Mouse (Mus musculus) heart, embryonic 13.5 days (tissue): ENCODE measurements around the gene Yars. TPM values are rescaled to one million over a fixed set of nuclear protein-coding genes. Genes with fewer than 3 reads are reported as not detected.
A peak's percentile ranks its signal among the peaks of the same experiment; 100 is the strongest.

Experiments
- ATAC-seq: fragments of 200-750 bp; cut with Nextera tagmentation; 2 replicates; pipeline ENCODE4 v1.8.0; 2017; ENCODE audit warnings: moderate TSS enrichment; ENCODE audit not compliant: insufficient number of reproducible peaks, low FRiP score, low TSS enrichment; ENCODE audit errors: extremely low read depth
- H3K27ac ChIP-seq: fragments of 300-500 bp; sonication (generic); replicated peaks from 2 replicates; pipeline ENCODE4 v1.5.1; 2015; ENCODE audit warnings: moderate library complexity, mild to moderate bottlenecking, inconsistent platforms
- H3K27me3 ChIP-seq: fragments of 300-500 bp; sonication (generic); replicated peaks from 2 replicates; pipeline ENCODE4 v1.6.1; 2015; ENCODE audit warnings: mild to moderate bottlenecking, inconsistent platforms
- H3K36me3 ChIP-seq: fragments of 300-500 bp; sonication (generic); 2 replicates; pipeline ENCODE4 v1.6.1; 2015; ENCODE audit warnings: mild to moderate bottlenecking, inconsistent platforms
- H3K4me1 ChIP-seq: fragments of 300-500 bp; sonication (generic); 2 replicates; pipeline ENCODE4 v1.6.1; 2015; ENCODE audit warnings: inconsistent platforms
- H3K4me2 ChIP-seq: fragments of 300-500 bp; sonication (generic); 2 replicates; pipeline ENCODE4 v1.6.1; 2015; ENCODE audit warnings: inconsistent platforms, mild to moderate bottlenecking, moderate library complexity
- H3K4me3 ChIP-seq: fragments of 300-500 bp; sonication (generic); 2 replicates; pipeline ENCODE4 v1.5.1; 2015; ENCODE audit warnings: moderate library complexity, mild to moderate bottlenecking, inconsistent platforms
- H3K9ac ChIP-seq: fragments of 300-500 bp; sonication (generic); 2 replicates; pipeline ENCODE4 v1.6.1; 2015; ENCODE audit warnings: inconsistent platforms, mild to moderate bottlenecking, moderate library complexity
- H3K9me3 ChIP-seq: fragments of 300-500 bp; sonication (generic); 2 replicates; pipeline ENCODE4 v1.6.1; 2016; ENCODE audit warnings: inconsistent platforms
- WGBS: fragments of 180-500 bp; shearing (Covaris S2); methylation state at CpG from one replicate; pipeline ENCODE4 v1.1.7; 2015; ENCODE audit warnings: mixed read lengths; 5-methylcytosine and 5-hydroxymethylcytosine counted together
- polyA plus RNA-seq: library from polyadenylated mRNA; unstranded; fragments of >200 nt; fragmentation: Nextera tagmentation; extraction: Ambion mirVana; gene quantifications from 2 replicates; pipeline ENCODE4 v1.2.1, GENCODE M21; 2015

The Yars gene
- polyA plus RNA-seq, 1 experiment from 2014 or later: 49.8 TPM

- H3K9ac ChIP-seq: no peak overlapping the region
- H3K27me3 ChIP-seq: peaks cover 76% of the 10 kb centered on the region
- H3K36me3 ChIP-seq: peaks cover 47% of the 10 kb centered on the region
- no peak for ATAC-seq
- H3K27ac ChIP-seq: no peak overlapping the region
- no peaks in the 10 kb centered on the region for H3K9me3 ChIP-seq
- H3K4me2 ChIP-seq: no peak overlapping the region
- peaks cover 25% of the 10 kb centered on the region for H3K4me1 ChIP-seq
- no peak overlapping the region for H3K4me3 ChIP-seq
- WGBS: 52% methylated on average over 23 of the region's 23 CpGs
Observed at GRCm38 (mm10) chr4:129221097-129222010, 31.8 kb downstream of the Yars start.

GRCm38 (mm10) chr4:129222019-129222925 lies 32.7 kb downstream of the Yars start:
- Histone ChIP-seq H3K27ac (no peak overlapping the region), H3K9me3 (no peaks in the 10 kb centered on the region), H3K4me2 (peak overlapping the region; percentile 84; the same call in 1 of the 2 replicates), H3K4me3 (peak overlapping the region; percentile 49; the same call in 1 of the 2 replicates), H3K36me3 (peaks cover 38% of the 10 kb centered on the region), H3K9ac (no peak overlapping the region), H3K4me1 (peaks cover 34% of the 10 kb centered on the region), H3K27me3 (peaks cover 85% of the 10 kb centered on the region)
- ATAC-seq: no peak
- 43% methylated on average over 31 of the region's 31 CpGs for WGBS

GRCm38 (mm10) chr4:129223421-129224281 lies 34.1 kb downstream of the Yars start:
- WGBS: 17% methylated on average over 55 of the region's 55 CpGs
- Histone ChIP-seq H3K9me3 (no peaks in the 10 kb centered on the region), H3K27ac (no peak overlapping the region), H3K4me2 (peak overlapping the region; percentile 84), H3K27me3 (peaks cover 99% of the 10 kb centered on the region), H3K4me3 (peak overlapping the region; percentile 49), H3K4me1 (peaks cover 45% of the 10 kb centered on the region), H3K9ac (peak overlapping the region; percentile 61), H3K36me3 (peaks cover 24% of the 10 kb centered on the region)
- ATAC-seq: no peak

- Histone ChIP-seq H3K4me2 (no peak overlapping the region), H3K9me3 (no peaks in the 10 kb centered on the region), H3K27me3 (peaks cover 98% of the 10 kb centered on the region), H3K36me3 (peaks cover 7% of the 10 kb centered on the region), H3K4me3 (no peak overlapping the region), H3K9ac (no peak overlapping the region), H3K27ac (no peak overlapping the region), H3K4me1 (peaks cover 45% of the 10 kb centered on the region)
- no peak for ATAC-seq
- 91% methylated on average over 12 of the region's 12 CpGs for WGBS
Observed at GRCm38 (mm10) chr4:129225315-129225714, 35.8 kb downstream of the Yars start.

GRCm38 (mm10) chr4:129226441-129226963 lies 36.9 kb downstream of the Yars start:
- H3K4me1 ChIP-seq: peaks cover 47% of the 10 kb centered on the region
- no peak overlapping the region for H3K27ac ChIP-seq
- peaks cover 3% of the 10 kb centered on the region; the same call in 1 of the 2 replicates for H3K36me3 ChIP-seq
- peak overlapping the region; percentile 60 for H3K4me2 ChIP-seq
- ATAC-seq: no peak
- peaks cover 99% of the 10 kb centered on the region for H3K27me3 ChIP-seq
- H3K9ac ChIP-seq: 0 out of 2 replicates have a peak overlapping the region, but pooled peaks have one; percentile 68
- no peaks in the 10 kb centered on the region for H3K9me3 ChIP-seq
- H3K4me3 ChIP-seq: no peak overlapping the region
- WGBS: 28% methylated on average over 5 of the region's 5 CpGs

GRCm38 (mm10) chr4:129227170-129227984 lies 37.8 kb downstream of the Yars start:
- peak overlapping the region; percentile 68 for H3K9ac ChIP-seq
- no peak overlapping the region for H3K27ac ChIP-seq
- ATAC-seq: no peak

GRCm38 (mm10) chr4:129227985-129228381 lies 38.4 kb downstream of the Yars start:
- 32% methylated on average over 8 of the region's 8 CpGs for WGBS
- ATAC-seq: no peak
- Histone ChIP-seq H3K9ac (peak overlapping the region; percentile 68), H3K27ac (no peak overlapping the region), H3K4me1 (peaks cover 50% of the 10 kb centered on the region), H3K4me3 (peak overlapping the region; percentile 33; the same call in 1 of the 2 replicates), H3K36me3 (no peaks in the 10 kb centered on the region), H3K9me3 (no peaks in the 10 kb centered on the region), H3K4me2 (peak overlapping the region; percentile 60), H3K27me3 (peaks cover 99% of the 10 kb centered on the region)

More at GRCm38 (mm10) chr4:129227170-129227984, 37.8 kb downstream of the Yars start:
- H3K27me3 ChIP-seq: peaks cover 99% of the 10 kb centered on the region
- H3K4me3 ChIP-seq: peak overlapping the region; percentile 33
- no peaks in the 10 kb centered on the region for H3K36me3 ChIP-seq
- no peaks in the 10 kb centered on the region for H3K9me3 ChIP-seq
- H3K4me1 ChIP-seq: peaks cover 54% of the 10 kb centered on the region
- WGBS: 9% methylated on average over 22 of the region's 22 CpGs
- peak overlapping the region; percentile 60 for H3K4me2 ChIP-seq

- Histone ChIP-seq H3K4me3 (no peak overlapping the region), H3K4me1 (peaks cover 55% of the 10 kb centered on the region), H3K9me3 (no peaks in the 10 kb centered on the region), H3K36me3 (no peaks in the 10 kb centered on the region), H3K27ac (no peak overlapping the region), H3K27me3 (peaks cover 84% of the 10 kb centered on the region), H3K9ac (no peak overlapping the region), H3K4me2 (no peak overlapping the region)
- ATAC-seq: no peak
- 47% methylated on average over 8 of the region's 8 CpGs for WGBS
Observed at GRCm38 (mm10) chr4:129230926-129231325, 41.4 kb downstream of the Yars start.

- no peak overlapping the region for H3K27ac ChIP-seq
Observed at GRCm38 (mm10) chr4:129231594-129232450, 42.3 kb downstream of the Yars start.

More at GRCm38 (mm10) chr4:129231594-129232450, 42.3 kb downstream of the Yars start:
- H3K4me1 ChIP-seq: peaks cover 48% of the 10 kb centered on the region
- WGBS: 61% methylated on average over 12 of the region's 12 CpGs
- no peaks in the 10 kb centered on the region for H3K36me3 ChIP-seq
- H3K27me3 ChIP-seq: peaks cover 84% of the 10 kb centered on the region
- H3K9ac ChIP-seq: no peak overlapping the region
- H3K4me3 ChIP-seq: no peak overlapping the region
- ATAC-seq: no peak
- H3K9me3 ChIP-seq: no peaks in the 10 kb centered on the region
- no peak overlapping the region for H3K4me2 ChIP-seq
